Mouse (Mus musculus): ENCODE measurements around the gene Kif1b. TPM values are rescaled to one million over a fixed set of nuclear protein-coding genes. Genes with fewer than 3 reads are reported as not detected.

Gene Kif1b
- 174 and 224 TPM in 2 replicates for polyA plus RNA-seq (2014; fragmentation: Nextera tagmentation; extraction: Ambion mirVana)

GRCm38 (mm10) chr4:149307596-149308490 lies at the start of gene Kif1b:
TSS of gene Kif1b (minus strand) at chr4:149307693.
- Histone ChIP-seq H3K4me3 (ENCODE audit: low read depth, low read length) (peak within 1 kb of the TSS; percentile 98), H3K9me3 (ENCODE audit: control insufficient read depth, low read length) (no peaks in the 10 kb centered on the region), H3K27ac (ENCODE audit: low read depth, low read length) (peak within 1 kb of the TSS; percentile 98), H3K9ac (replicated peaks; ENCODE audit: low read depth, low read length) (peak within 1 kb of the TSS; percentile 99), H3K27me3 (ENCODE audit: control insufficient read depth, insufficient read depth, low read length) (peaks cover 4% of the 10 kb centered on the region; the same call in 1 of the 2 replicates), H3K4me1 (ENCODE audit: control insufficient read depth, insufficient read depth, low read length) (peaks cover 38% of the 10 kb centered on the region), H3K4me2 (ENCODE audit: low read depth, low read length) (peak within 1 kb of the TSS; percentile 79), H3K36me3 (ENCODE audit: control insufficient read depth, insufficient read depth, low read length) (no peaks in the 10 kb centered on the region)
- WGBS = under 1% methylated on average over 78 of the region's 79 CpGs
- peak; percentile 96 for ATAC-seq (ENCODE audit: low read depth)

GRCm38 (mm10) chr4:149354671-149355070 lies 47.2 kb upstream of the Kif1b start:
- H3K4me3 ChIP-seq (ENCODE audit: low read depth, low read length) = no peak overlapping the region
- 98% methylated on average over 8 of the region's 8 CpGs for WGBS
- no peak for ATAC-seq (ENCODE audit: low read depth)
- H3K27me3 ChIP-seq (ENCODE audit: control insufficient read depth, insufficient read depth, low read length) = no peaks in the 10 kb centered on the region
- H3K4me2 ChIP-seq (ENCODE audit: low read depth, low read length) = no peak overlapping the region
- H3K9me3 ChIP-seq (ENCODE audit: control insufficient read depth, low read length) = no peaks in the 10 kb centered on the region
- H3K36me3 ChIP-seq (ENCODE audit: control insufficient read depth, insufficient read depth, low read length) = peaks cover 74% of the 10 kb centered on the region
- no peaks in the 10 kb centered on the region for H3K4me1 ChIP-seq (ENCODE audit: control insufficient read depth, insufficient read depth, low read length)
- H3K9ac ChIP-seq (replicated peaks; ENCODE audit: low read depth, low read length) = no peak overlapping the region
- H3K27ac ChIP-seq (ENCODE audit: low read depth, low read length) = no peak overlapping the region

- Histone ChIP-seq H3K9ac (replicated peaks; ENCODE audit: low read depth, low read length) (no peak overlapping the region), H3K36me3 (ENCODE audit: control insufficient read depth, insufficient read depth, low read length) (peaks cover 70% of the 10 kb centered on the region), H3K4me2 (ENCODE audit: low read depth, low read length) (no peak overlapping the region), H3K27ac (ENCODE audit: low read depth, low read length) (no peak overlapping the region), H3K27me3 (ENCODE audit: control insufficient read depth, insufficient read depth, low read length) (no peaks in the 10 kb centered on the region), H3K4me1 (ENCODE audit: control insufficient read depth, insufficient read depth, low read length) (no peaks in the 10 kb centered on the region), H3K9me3 (ENCODE audit: control insufficient read depth, low read length) (no peaks in the 10 kb centered on the region), H3K4me3 (ENCODE audit: low read depth, low read length) (no peak overlapping the region)
- 87% methylated on average over 8 of the region's 8 CpGs for WGBS
- ATAC-seq (ENCODE audit: low read depth) = no peak
Measured at GRCm38 (mm10) chr4:149351596-149352150, 44.2 kb upstream of the Kif1b start.

GRCm38 (mm10) chr4:149348963-149349362 lies 41.5 kb upstream of the Kif1b start:
- no peak overlapping the region for H3K4me2 ChIP-seq (ENCODE audit: low read depth, low read length)
- 83% methylated on average over 5 of the region's 5 CpGs for WGBS
- no peak overlapping the region for H3K27ac ChIP-seq (ENCODE audit: low read depth, low read length)
- H3K4me1 ChIP-seq (ENCODE audit: control insufficient read depth, insufficient read depth, low read length) = no peaks in the 10 kb centered on the region
- peaks cover 71% of the 10 kb centered on the region for H3K36me3 ChIP-seq (ENCODE audit: control insufficient read depth, insufficient read depth, low read length)
- no peaks in the 10 kb centered on the region for H3K9me3 ChIP-seq (ENCODE audit: control insufficient read depth, low read length)
- no peak overlapping the region for H3K9ac ChIP-seq (replicated peaks; ENCODE audit: low read depth, low read length)
- no peak overlapping the region for H3K4me3 ChIP-seq (ENCODE audit: low read depth, low read length)
- no peak for ATAC-seq (ENCODE audit: low read depth)
- H3K27me3 ChIP-seq (ENCODE audit: control insufficient read depth, insufficient read depth, low read length) = no peaks in the 10 kb centered on the region

- Histone ChIP-seq H3K36me3 (ENCODE audit: control insufficient read depth, insufficient read depth, low read length) (peaks cover 70% of the 10 kb centered on the region), H3K4me3 (ENCODE audit: low read depth, low read length) (no peak overlapping the region), H3K4me1 (ENCODE audit: control insufficient read depth, insufficient read depth, low read length) (no peaks in the 10 kb centered on the region), H3K9me3 (ENCODE audit: control insufficient read depth, low read length) (no peaks in the 10 kb centered on the region), H3K27ac (ENCODE audit: low read depth, low read length) (no peak overlapping the region), H3K9ac (replicated peaks; ENCODE audit: low read depth, low read length) (no peak overlapping the region), H3K4me2 (ENCODE audit: low read depth, low read length) (no peak overlapping the region), H3K27me3 (ENCODE audit: control insufficient read depth, insufficient read depth, low read length) (no peaks in the 10 kb centered on the region)
- no peak for ATAC-seq (ENCODE audit: low read depth)
- 92% methylated on average over 5 of the region's 5 CpGs for WGBS
Measured at GRCm38 (mm10) chr4:149345873-149346272, 38.4 kb upstream of the Kif1b start.

DNA sequence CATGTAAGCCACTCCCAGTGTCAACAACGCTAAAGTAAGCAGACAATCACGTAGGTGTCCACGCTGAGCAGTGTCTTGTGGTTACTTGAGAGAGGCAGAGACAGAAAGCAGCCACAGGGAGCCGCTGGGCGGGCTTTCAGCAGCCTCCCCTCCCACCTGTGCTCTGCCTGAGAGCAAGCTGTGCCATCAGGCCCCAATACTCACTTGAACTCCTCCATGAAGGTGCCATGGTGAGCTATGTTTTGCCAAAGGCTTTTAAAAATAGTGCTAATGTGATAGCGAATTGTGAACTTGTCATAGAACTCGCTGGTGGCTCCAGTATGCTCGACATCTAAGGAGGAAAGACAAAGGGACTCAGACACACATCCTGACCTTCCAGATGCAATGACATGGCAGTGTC lies 36.8 kb upstream of the Kif1b start:
- no peaks in the 10 kb centered on the region for H3K27me3 ChIP-seq (ENCODE audit: control insufficient read depth, insufficient read depth, low read length)
- peaks cover 58% of the 10 kb centered on the region for H3K36me3 ChIP-seq (ENCODE audit: control insufficient read depth, insufficient read depth, low read length)
- no peak for ATAC-seq (ENCODE audit: low read depth)
- H3K4me2 ChIP-seq (ENCODE audit: low read depth, low read length) = no peak overlapping the region
- no peak overlapping the region for H3K9ac ChIP-seq (replicated peaks; ENCODE audit: low read depth, low read length)
- no peak overlapping the region for H3K27ac ChIP-seq (ENCODE audit: low read depth, low read length)
- no peaks in the 10 kb centered on the region for H3K4me1 ChIP-seq (ENCODE audit: control insufficient read depth, insufficient read depth, low read length)
- H3K4me3 ChIP-seq (ENCODE audit: low read depth, low read length) = no peak overlapping the region
- H3K9me3 ChIP-seq (ENCODE audit: control insufficient read depth, low read length) = no peaks in the 10 kb centered on the region
- WGBS = 86% methylated on average over 8 of the region's 8 CpGs

DNA sequence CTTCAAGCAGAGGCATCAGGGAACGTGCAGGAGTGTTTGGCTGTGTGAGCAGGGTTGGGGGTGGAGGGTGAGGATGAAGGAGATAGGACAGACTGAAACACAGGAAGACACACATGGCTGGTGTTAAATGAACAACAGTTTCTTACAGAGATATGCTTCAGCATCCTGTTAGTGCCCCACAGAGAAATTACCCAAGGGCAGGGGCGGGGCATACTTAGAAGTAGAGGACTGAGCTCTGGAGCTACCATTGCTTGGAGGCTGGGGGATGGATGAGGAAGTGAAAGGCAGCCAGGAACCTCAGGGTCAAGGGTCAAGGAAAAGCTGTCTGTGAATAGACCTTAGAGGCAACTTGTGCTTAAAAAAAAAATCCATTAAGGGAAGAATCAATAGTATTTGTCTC lies 33.2 kb upstream of the Kif1b start:
- ATAC-seq (ENCODE audit: low read depth) = no peak
- Histone ChIP-seq H3K36me3 (ENCODE audit: control insufficient read depth, insufficient read depth, low read length) (peaks cover 56% of the 10 kb centered on the region), H3K4me1 (ENCODE audit: control insufficient read depth, insufficient read depth, low read length) (no peaks in the 10 kb centered on the region), H3K9ac (replicated peaks; ENCODE audit: low read depth, low read length) (no peak overlapping the region), H3K4me2 (ENCODE audit: low read depth, low read length) (no peak overlapping the region), H3K27ac (ENCODE audit: low read depth, low read length) (no peak overlapping the region), H3K27me3 (ENCODE audit: control insufficient read depth, insufficient read depth, low read length) (no peaks in the 10 kb centered on the region), H3K9me3 (ENCODE audit: control insufficient read depth, low read length) (no peaks in the 10 kb centered on the region), H3K4me3 (ENCODE audit: low read depth, low read length) (no peak overlapping the region)
- 82% methylated on average over 2 of the region's 2 CpGs for WGBS

GRCm38 (mm10) chr4:149339426-149340214 lies 32.1 kb upstream of the Kif1b start:
- Histone ChIP-seq H3K4me3 (ENCODE audit: low read depth, low read length) (no peak overlapping the region), H3K27ac (ENCODE audit: low read depth, low read length) (no peak overlapping the region), H3K4me1 (ENCODE audit: control insufficient read depth, insufficient read depth, low read length) (no peaks in the 10 kb centered on the region), H3K9me3 (ENCODE audit: control insufficient read depth, low read length) (no peaks in the 10 kb centered on the region), H3K9ac (replicated peaks; ENCODE audit: low read depth, low read length) (no peak overlapping the region), H3K4me2 (ENCODE audit: low read depth, low read length) (no peak overlapping the region), H3K36me3 (ENCODE audit: control insufficient read depth, insufficient read depth, low read length) (peaks cover 58% of the 10 kb centered on the region), H3K27me3 (ENCODE audit: control insufficient read depth, insufficient read depth, low read length) (no peaks in the 10 kb centered on the region)
- WGBS = 80% methylated on average over 5 of the region's 5 CpGs
- no peak for ATAC-seq (ENCODE audit: low read depth)

Measured in neural tube, embryonic 14.5 days (tissue).